Mouse (Mus musculus) CD4-positive helper T cell, adult 2 months (primary cell): ENCODE data around the gene Clcnkb.

Experiments
- DNase-seq: peaks from one replicate; pipeline ENCODE4 v3.0.0-alpha.2; 2012; ENCODE audit warnings: low read depth, missing footprints, low spot score

Gene Clcnkb

DNA sequence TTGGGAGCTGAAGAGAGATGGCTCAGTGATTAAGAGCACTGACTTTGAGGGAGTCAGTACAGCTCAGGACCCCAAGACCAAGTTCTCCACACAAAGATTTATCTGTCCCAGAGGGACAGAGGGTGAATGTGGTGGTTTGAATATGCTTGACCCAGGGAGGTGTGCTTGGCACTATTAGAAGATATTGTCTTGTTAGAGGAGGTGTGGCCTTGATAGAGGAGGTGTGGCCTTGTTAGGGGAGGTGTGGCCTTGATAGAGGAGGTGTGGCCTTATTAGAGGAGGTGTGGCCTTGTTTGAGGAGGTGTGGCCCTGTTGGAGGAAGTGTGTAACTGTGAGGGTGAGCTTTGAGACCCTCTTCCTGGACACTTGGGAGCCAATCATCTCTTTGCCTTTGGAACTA lies 58.0 kb downstream of the Clcnkb start:
- DNase-seq: no peak
